Mouse (Mus musculus): ENCODE results near the gene Pvrig. TPM values are rescaled to one million over a fixed set of nuclear protein-coding genes. Genes with fewer than 3 reads are reported as not detected.
"Not testable (repeated sequence)": the region's sequence is repeated elsewhere in the genome, so short reads cannot be mapped to it uniquely, and the experiment has no call there.

The Pvrig gene
- total RNA-seq (2021), result not detected

- no peak for DNase-seq
These were observed at the start of gene Pvrig for GRCm38 (mm10) chr5:138341661-138342060. Gene Pvrig, plus strand, starts transcription at chr5:138341961.

GRCm38 (mm10) chr5:138294158-138294557, 47.6 kb upstream of the Pvrig start:
- DNase-seq, result no peak

- no peak for DNase-seq
These were observed 42.1 kb upstream of the Pvrig start for GRCm38 (mm10) chr5:138299613-138300012.

GRCm38 (mm10) chr5:138312795-138313194, 29.0 kb upstream of the Pvrig start:
- no peak for DNase-seq

GRCm38 (mm10) chr5:138343216-138343615, 1.5 kb downstream of the Pvrig start:
- DNase-seq, result no peak

GRCm38 (mm10) chr5:138363208-138363607, 21.4 kb downstream of the Pvrig start:
- not testable (repeated sequence) for DNase-seq

- not testable (repeated sequence) for DNase-seq
These were observed 23.6 kb downstream of the Pvrig start for GRCm38 (mm10) chr5:138365347-138365746.

Other genes with a start within 250 kb of the Pvrig start
- 10 to 100 TPM; 20.8 to 22.7 TPM for gene Zscan21, start 225.1 kb upstream of the Pvrig start, total RNA-seq (2021)
- 10 to 100 TPM in 1 of 2 experiments, 1 to 10 TPM in 1; 7.6 to 10.6 TPM for gene Zfp113, start 186.2 kb upstream of the Pvrig start, total RNA-seq (2021)
- 100 to 1,000 TPM; 134 to 143 TPM for gene Cops6, start 180.9 kb upstream of the Pvrig start, total RNA-seq (2021)
- 10 to 100 TPM; 14.0 to 16.7 TPM for gene Ap4m1, start 170.0 kb upstream of the Pvrig start, total RNA-seq (2021)
- gene Mcm7, start 169.5 kb upstream of the Pvrig start, total RNA-seq (2021), result 10 to 100 TPM; 80.5 to 86.4 TPM
- gene Taf6, start 154.5 kb upstream of the Pvrig start, total RNA-seq (2021), result 10 to 100 TPM; 27.7 to 28.8 TPM
- 1 to 10 TPM; 8.9 to 9.4 TPM for gene Cnpy4, start 154.5 kb upstream of the Pvrig start, total RNA-seq (2021)
- gene Mblac1, start 147.6 kb upstream of the Pvrig start, total RNA-seq (2021), result 1 to 10 TPM; 4.3 to 4.6 TPM
- under 1 TPM in 1 of 2 experiments, not detected in 1; 0.14 TPM for gene Nxpe5, start 116.1 kb upstream of the Pvrig start, total RNA-seq (2021)
- 10 to 100 TPM; 59.2 to 66.4 TPM for gene Lamtor4, start 86.5 kb upstream of the Pvrig start, total RNA-seq (2021)
- gene BC037034, start 77.9 kb upstream of the Pvrig start, total RNA-seq (2021), result 1 to 10 TPM; 7.9 to 8.2 TPM
- under 1 TPM; 0.36 to 0.76 TPM for gene Gal3st4, start 69.1 kb upstream of the Pvrig start, total RNA-seq (2021)
- gene Gm43720, start 62.0 kb upstream of the Pvrig start, total RNA-seq (2021), result not detected
- gene Gpc2, start 62.0 kb upstream of the Pvrig start, total RNA-seq (2021), result 1 to 10 TPM; 2.3 to 2.5 TPM
- gene Stag3, start 61.7 kb upstream of the Pvrig start, total RNA-seq (2021), result 1 to 10 TPM in 1 of 2 experiments, under 1 TPM in 1; 0.26 to 1.3 TPM
- gene Zfp157, start 99.5 kb downstream of the Pvrig start, total RNA-seq (2021), result 10 to 100 TPM; 10.1 to 12.8 TPM
- gene 1700123K08Rik, start 222.8 kb downstream of the Pvrig start, total RNA-seq (2021), result not detected

All from heart, postnatal 4 days (tissue).